Mouse (Mus musculus) thymus, postnatal 10 days (tissue): ENCODE measurements around the gene Zcchc7.
"Not testable (repeated sequence)": the region's sequence is repeated elsewhere in the genome, so short reads cannot be mapped to it uniquely, and the experiment has no call there.

Source experiments
- DNase-seq, 2 experiments: peaks; one replicate each; pipeline ENCODE4 v3.0.0; 2021; ENCODE audit warnings: low spot score in 2 of 2

Zcchc7 gene

DNA sequence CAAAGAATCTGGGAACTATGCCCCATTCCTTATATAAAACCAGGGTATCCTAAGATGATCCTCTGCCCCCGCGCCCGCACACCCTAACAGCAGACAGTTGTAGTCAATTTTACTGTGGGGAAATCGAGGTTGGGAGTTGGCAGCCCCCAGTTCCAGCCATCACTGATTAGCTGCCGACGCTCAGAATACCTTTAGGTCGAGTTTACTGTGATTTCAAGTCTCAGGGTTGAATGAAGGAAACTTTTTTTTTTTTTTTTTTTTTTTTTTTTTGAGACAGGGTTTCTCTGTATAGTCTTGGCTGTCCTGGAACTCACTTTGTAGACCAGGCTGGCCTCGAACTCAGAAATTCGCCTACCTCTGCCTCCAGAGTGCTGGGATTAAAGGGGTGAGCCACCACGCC lies 1.5 kb downstream of the Zcchc7 start:
- DNase-seq, result not testable (repeated sequence)

DNA sequence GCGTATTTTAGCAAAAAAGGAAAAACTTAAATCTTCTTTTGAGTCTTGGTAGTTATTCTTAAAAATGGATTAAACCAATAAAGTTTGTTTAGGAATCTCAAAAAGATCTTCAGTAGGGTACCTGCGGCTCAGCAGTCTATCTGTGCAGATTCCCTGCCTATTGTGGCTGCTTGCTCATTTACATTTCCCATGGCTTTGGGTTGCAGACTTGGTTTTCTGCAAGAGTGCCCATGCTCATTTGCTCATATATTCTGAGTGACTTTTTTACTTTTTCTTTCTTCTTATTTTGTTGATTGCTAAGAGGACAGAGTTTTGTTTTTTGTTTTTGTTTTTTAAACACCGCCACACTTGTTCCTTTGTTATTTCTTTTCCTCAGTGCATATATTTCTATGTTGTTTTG lies 19.2 kb downstream of the Zcchc7 start:
- DNase-seq, result no peak

DNA sequence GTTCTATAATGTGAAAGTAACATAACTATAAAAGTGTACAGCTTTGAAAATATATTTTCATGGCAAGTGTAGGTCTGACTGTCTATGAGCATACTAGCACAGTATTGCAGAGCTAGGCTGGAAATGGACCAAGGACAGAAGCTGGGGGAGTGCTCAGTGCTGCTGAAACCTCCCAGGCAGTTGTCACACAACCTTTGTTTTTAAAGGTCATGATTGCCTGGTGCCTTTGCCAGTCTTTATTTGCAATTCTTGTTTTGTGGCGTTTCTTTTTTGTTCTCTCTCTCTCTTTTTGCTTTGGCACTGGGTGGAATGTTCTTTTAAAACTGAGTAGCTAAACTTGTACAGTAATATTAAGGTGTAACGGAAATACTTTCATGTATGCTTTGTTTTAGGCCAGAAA lies 21.0 kb downstream of the Zcchc7 start:
- DNase-seq, result no peak

DNA sequence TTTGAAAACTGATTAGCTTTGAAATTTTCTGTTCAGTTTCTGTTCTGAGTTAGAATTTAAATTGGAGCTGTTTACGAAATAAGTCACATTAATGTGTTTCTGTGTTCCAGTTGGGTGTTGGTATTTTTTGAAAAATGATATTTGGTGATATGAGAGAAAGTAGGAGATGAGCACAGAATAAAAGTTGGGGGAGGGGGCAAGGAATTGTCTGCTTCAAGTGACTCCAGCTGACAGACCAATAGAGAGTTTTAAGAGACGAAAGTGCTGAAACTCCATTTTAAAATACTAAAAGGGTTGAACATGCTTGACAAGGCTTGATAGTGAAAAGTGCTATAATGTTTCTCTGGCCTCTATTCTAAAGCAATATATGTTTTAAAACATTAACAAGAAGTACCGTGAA lies 21.4 kb downstream of the Zcchc7 start:
- DNase-seq, result no peak

DNA sequence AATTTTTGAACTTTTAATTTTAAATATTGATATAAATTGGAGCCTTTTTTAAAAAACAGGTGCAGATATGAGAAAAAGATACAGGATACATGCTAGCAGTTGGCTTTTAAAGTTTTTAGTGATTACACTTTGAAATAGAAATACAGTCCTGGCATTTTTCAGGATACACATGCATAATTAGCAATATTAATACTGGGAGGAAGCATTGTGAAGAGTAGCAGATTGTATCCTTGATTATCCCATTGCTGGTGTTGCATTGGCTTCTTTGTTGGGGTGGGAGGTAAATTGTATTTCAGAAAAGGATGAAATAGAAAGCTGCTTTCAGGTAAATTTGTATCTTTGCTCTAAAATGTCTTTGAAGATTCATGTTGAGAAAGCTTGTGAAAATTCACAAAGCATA lies 22.0 kb downstream of the Zcchc7 start:
- no peak for DNase-seq

DNA sequence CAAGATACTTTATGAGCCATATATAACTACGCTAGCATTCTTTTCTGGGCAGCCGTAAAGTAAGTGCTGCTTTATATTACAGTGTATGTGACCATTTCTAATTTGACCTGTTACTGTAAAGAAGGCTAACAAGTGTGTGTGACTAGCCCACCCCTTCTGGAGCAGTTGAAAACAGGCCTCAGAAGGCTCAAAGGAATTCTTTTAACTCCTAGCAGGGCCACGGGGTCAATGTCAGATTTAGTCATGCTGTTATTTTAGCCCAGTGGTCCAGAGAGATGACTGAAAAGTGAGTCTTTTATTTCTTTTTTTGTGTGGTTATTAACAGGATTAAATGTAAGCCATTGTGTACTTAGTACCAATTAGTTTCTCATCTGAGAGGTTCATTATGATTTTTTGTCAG lies 22.6 kb downstream of the Zcchc7 start:
- no peak for DNase-seq

DNA sequence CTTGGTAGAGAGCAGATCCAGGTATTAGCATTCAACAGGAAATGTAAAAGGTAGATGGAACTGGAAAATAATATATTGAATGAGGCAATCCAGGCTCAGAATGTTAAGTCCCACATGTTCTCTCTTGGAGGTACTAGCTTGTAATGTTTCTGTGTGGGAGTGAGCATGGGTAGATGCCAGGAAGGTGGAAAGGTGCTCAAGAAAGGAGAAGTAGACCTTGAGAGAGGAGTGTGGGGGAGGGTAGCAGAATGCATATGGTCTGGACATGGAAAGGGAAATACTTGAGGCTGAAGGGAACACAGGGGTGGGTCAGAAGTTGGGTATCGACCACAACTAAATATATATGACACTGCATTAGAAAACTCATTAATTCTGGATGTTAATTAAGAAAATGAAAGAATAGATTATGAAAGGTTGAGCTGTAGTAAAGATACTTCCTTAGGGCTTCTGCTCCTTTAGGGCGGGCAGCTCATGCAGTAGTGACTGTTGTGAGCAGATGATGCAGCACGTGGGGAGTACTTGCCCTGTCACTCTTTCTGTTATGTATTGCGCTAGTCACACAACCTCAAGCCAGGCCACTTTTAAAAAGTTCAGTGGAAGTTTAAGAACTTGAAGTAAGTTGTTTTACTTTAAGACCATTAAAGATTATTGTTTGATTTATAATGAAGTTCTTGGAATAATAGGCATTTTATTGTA lies 24.9 kb downstream of the Zcchc7 start:
- no peak for DNase-seq

DNA sequence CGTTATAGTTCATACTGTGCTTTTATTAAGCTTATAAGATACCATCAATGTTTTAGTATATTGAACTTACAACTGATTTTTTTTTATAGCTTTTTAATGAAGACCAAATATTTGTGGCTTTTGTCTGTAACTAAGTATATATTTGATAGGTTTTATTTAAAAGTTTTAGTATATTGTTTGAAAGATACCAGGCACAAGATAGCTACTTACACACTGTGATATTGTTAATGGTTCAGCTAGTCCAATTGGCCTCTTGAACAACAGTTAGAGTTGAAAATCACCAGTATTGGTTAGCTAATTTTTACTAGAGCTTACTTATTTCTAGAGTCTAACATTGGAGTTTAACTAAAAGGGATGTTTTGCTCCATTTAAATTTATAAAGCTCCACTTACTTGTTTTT lies 25.8 kb downstream of the Zcchc7 start:
- no peak for DNase-seq

DNA sequence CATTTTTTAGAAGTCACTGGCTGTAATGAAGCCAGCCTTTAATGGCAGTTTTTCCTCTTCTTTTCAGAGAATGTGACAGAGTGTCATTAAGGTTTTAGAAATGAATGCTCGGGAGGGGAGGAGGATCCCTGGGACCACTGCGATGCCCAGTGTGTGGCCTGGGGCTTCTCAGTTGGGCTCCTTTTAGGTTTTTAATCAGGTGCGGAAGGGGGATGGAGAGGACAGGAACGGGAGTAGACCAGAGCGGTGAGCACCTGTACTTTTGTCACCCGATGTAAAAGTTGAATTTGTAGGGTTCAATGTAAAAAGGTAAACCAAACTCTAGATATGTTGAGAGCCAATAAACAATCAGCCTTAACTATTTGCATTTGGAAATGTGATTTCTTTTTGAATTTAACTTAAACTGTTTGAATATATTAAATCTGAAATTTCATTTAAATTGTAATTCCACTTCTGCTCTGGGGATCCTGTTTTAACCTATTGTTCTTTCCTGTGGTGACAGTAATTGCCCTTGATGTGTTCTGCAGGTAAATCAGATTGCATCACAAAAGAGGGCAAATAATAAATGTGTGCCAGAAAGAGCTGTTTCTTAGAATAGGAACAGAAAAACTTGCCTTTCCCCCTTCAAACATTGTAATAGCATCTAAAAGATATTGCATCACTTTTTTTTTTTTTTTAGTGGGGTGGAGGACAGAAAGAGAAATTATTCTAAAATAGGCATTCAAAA lies 28.1 kb downstream of the Zcchc7 start:
- no peak for DNase-seq

DNA sequence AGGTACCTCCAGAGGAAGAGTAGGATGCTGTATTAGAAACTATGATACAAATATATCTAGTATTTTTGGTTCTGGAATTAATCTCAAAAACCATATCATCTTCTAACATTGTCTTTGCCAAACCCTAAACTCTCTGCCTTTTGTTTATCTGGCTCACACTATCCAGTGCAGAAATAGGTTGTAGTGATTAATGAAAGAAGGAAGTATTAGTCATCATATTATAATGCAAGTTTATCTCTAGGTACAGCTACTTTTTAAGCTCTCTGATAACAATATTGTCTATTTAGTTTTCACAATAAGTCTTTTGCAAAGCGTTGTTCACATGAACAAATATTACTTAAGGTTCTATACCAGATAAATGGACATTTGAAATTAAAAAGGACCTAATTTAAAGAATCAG lies 57.2 kb downstream of the Zcchc7 start:
- no peak for DNase-seq

DNA sequence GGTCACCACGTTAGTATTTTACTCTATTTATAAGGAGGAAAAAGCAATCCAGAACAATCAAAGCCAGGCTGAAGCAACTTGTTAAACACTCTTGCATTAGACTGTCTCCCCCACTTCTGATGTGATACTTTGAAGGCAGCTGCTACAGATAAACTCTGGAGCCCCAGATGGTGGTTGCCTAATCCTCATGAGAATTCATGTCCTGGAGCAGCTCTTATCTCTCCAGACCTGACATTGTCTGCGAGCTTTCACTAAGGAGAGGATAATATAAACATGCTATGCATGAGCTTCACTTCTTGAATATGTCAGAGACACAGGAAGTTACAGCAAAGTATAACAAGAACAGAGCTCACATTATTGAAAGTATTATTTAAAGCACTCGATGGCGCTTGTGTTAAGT lies 58.1 kb downstream of the Zcchc7 start:
- DNase-seq, result no peak

DNA sequence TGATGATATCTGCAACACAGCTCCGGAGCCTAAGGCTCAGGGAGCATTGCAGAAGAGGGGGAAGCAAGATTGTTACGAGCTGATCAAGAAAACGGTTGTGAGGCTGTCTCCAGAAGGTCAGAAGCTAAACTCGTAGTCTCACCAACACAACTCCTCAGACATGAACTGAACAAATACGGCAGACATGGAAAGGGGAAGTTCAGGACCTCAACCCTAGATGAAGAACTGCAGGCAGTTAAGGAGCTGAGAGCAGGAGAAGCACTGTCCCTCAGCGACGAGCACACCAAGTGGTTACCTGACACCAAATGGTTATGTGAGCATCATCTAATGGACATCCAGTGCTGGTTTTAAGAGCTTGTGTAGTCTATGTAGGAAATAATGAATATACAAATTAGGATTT lies 60.9 kb downstream of the Zcchc7 start:
- DNase-seq, result no peak

DNA sequence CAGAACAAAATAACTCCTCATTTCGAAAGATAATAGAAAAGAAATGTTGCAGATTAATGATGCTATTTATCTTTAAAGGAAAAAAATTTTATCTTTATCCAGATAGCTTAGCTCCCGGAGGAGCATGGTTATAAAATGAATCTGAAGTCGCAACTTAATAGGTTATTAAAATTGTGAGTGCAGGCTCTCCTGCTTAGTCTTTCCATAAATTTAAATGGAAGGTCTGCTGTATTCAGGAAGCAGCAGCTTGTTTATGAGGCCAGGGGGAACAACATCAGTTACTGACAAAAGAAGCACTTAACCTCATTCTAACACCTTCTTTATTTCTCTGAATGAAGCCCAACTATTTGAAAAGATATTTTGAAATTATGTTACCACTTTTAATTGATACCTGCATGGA lies 74.9 kb downstream of the Zcchc7 start:
- DNase-seq, result no peak

DNA sequence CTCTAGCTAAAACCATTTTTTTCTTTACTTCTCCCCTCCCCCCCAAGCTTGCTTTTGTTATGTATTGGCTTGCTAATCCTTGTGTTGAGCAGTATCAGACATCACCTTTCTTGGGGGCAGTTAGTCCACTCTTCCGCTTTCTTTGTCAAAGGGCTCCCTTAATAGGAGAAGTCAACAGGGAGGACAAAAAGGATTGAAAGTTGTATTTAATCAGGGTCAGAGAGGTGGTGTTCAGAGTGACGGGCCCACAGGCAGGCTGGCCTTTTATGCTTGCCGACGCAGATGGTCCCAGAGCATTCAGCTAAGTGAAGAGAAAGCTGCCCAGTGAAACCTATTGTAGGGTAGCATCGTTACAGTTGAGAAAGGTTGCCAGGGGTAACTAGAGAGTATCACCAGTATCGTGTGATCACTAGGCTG lies 96.2 kb downstream of the Zcchc7 start:
- DNase-seq, result no peak

DNA sequence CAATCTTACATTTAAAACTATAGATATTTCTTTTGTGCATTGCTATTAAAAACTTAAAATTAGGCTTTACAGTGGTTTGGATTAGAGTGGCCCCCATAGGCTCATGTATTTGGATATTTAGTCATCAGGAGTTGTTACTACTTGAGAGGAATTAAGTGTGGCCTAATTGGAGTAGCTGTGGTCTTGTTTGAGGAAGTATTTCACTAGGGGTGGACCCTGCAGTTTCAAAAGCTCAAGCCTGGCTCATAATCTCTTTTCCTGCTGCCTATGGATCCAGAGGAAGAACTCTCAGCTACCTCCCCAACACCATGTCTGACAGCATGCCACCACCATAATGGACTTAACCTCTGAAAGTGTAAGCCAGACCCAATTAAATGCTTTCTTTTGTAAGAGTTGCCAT lies 115.9 kb downstream of the Zcchc7 start:
- DNase-seq, result no peak

DNA sequence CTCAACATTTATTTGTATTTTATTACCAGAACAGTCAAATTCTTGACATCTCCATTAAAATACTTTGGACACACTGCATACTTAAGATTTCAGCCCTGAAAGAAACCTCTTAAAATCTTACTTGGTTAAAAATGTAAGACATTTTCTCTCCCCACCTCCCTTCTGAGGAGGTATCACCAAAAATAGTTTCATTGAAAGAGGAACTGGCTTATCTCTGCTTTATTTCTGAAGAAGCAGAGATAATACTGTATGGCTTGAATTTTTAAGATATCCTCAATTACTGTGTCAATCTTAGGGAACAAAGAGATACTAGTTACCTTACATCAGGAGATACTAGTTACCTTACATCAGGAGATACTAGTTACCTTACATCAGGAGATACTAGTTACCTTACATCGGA lies 116.4 kb downstream of the Zcchc7 start:
- no peak for DNase-seq

DNA sequence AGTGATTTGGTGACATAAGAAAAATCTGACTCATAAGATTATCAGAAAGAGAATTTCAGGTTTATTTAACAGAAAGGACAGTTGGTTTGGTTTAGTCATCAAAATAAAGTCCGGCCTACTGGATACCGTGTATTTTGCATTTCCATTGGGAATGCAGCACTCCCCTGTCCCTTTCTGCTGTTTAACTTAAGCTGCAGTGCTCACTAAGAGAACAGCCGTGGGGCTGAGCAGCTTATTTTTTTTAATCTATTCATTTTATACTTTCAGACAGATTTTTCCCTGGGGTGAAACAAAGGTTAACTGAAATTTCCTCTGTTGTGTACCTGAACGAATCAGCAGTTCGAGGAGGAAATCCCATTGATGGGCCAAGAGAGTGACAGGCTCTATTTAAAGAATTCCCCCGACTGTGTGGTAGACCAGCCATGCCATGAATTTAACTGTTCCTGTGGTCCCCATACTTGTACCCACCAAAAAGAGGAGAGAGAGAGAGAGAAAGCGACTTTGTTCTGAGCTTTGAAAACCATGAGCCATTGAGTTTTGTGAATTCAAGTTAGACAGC lies 124.5 kb downstream of the Zcchc7 start:
- no peak for DNase-seq

DNA sequence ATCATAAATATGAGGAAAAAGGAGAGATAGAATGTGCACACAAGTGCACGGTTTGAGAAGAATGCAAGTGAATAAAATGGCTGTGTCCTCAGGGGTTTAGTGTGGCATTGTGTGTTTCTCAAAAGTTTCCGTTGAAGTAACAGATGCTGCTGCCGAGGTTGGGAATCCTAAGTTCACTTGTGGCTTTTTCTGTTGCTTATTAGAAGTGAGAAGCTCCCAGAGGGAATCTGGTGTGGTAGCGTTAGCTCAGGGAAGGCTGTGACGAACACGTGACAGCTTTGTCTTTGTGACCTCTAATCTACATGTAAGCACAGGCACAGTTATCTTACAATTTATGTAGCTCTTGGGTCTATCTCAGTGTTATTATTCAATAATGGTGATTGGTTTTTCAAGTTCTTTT lies 130.5 kb downstream of the Zcchc7 start:
- DNase-seq, result no peak

DNA sequence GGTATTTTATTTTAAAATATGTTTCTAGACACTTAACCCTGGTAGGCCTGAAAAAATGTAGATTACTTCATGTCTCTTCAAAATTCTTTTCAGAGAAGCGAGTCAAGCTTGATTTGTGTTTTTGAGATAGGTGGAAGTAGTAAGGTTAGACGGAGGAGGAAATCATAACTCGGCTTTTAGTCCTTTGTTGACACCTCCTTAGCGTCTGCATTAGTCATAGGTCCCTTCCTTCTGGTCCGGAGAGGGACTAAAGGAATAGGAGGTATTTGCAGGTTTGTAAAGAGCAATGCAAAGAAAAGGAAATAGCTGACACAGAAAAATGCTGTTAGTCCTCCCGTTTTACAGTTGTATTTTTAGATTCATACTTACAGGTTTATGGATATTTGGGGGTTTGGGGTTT lies 135.7 kb downstream of the Zcchc7 start:
- DNase-seq, result no peak

DNA sequence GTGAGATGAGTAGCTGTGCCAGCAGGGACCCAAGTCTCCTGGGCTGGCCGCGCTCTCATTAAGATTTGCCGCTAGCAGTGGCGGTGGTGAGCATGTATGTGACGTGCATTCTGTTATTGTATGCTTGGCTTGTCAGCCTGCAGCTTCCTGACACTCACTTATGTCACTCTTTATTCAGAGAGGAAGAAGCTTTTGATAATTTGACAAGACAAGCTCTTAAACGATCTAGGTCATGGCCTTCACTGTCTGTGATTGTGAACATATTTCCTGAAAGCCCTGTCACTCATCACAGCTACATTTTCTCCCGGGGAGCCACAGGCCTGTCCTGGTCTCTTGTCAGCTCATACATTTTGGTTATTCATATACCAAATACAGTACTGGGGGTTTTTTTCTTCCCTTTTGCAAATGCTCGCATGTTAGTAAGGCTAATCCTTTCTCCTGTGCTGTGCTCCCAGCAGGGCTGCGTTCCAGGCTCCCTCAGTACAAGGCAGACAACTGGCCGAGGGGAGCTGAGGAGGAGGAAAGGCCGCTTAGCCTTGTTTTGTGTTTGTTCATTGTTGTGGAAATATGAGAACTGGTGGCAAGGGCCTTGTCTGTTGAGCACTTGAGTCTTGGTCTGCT lies 150.1 kb downstream of the Zcchc7 start:
- no peak for DNase-seq

DNA sequence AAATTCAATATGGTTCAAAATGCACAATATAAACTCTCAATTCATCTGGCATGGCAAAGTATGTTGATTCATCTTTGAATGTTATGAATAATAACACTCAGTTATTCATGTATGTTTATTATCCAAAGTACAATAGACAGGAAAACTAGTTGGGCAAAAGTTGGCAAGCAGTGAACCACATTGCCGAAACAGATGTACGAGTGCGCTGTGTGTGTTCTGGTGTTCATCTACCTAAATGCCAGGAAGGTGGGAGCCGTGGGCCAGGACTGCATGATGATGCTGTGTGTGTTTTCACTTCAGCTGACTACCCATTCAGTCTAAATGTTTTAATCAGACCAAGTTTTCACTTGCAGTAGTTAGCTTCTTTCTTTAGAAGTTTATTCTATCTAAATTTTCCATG lies 150.7 kb downstream of the Zcchc7 start:
- DNase-seq, result no peak

DNA sequence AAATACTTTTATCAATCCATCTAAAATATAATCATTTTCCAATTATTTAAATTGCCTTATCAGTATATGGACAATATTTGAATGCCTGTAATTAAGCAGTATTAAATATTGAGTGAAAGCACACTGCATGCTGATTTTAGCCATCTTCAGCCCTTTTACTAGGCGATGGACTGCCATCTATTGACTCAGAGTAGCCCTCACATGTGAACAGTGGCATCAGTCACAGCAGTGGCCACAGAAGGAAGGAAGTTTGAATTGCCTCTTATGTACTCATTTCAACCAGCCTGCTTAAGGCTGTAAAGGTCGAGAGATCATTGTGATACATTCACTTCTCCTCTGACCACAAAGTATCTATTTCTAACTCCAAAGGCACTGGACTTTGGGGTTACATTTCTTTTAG lies 154.4 kb downstream of the Zcchc7 start:
- no peak for DNase-seq

DNA sequence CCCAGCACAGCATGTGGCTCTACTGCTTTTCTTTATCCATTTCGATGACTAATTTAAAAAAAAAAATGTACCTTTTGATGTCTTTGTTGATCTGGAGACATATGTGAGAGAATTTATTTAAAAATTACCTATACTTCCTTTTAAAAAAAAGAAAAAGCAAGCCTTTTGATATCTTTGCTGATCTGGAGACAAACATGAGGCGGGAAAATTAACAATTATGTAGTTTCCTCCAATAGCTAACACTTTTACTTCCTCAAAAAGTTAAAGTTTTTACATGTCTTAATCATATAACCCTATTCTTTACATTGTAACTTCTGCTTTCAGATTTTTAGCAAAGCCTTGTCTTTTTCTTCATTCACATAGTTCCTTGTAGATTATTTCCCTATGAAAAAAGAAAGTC lies 155.2 kb downstream of the Zcchc7 start:
- DNase-seq, result no peak
